Mouse (Mus musculus) small intestine, adult 2 months (tissue): Measurements from ENCODE around the gene Rasa3.

Source experiments
- CTCF ChIP-seq: fragments of 200-500 bp; IDR thresholded peaks from 2 replicates; pipeline ENCODE4 v1.5.1; 2012; ENCODE audit warnings: low read depth, mild to moderate bottlenecking, control low read depth, inconsistent platforms, low read length, moderate library complexity, mixed read lengths; ENCODE audit not compliant: insufficient replicate concordance, insufficient read length; ENCODE audit errors: extremely low read depth
- POLR2A ChIP-seq: fragments of 200-500 bp; IDR thresholded peaks from 2 replicates; pipeline ENCODE4 v1.6.1; 2012; ENCODE audit warnings: low read depth, mild to moderate bottlenecking, control low read depth, inconsistent platforms, low read length, moderate library complexity

- TF ChIP-seq CTCF = no peak
- no peak for TF ChIP-seq POLR2A
Measured at GRCm38 (mm10) chr8:13614924-13615391, 62.4 kb downstream of the Rasa3 start.
